Mouse (Mus musculus): ENCODE measurements around the gene Olfr1048. TPM values are rescaled to one million over a fixed set of nuclear protein-coding genes. Genes with fewer than 3 reads are reported as not detected.
"Not testable (repeated sequence)": the region's sequence is repeated elsewhere in the genome, so short reads cannot be mapped to it uniquely, and the experiment has no call there.

Olfr1048 gene
- total RNA-seq (2021) = not detected

DNA sequence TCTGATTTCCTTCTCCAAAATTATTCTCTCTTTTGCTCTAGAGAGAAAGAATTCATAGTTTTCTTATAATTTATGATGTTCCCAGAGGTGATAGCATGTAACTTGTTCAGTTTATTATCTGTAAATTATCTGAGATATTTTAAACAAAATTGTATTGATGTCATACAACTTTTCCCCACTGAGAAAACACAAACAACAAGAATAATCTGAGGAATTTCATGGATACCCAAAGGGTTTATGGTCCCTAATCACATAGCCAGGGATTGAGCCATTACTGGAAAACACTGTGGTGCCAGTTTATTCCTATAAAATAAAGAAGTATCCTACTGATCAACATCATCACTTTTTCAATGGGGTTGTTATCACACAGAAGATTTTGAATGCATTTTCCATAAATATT is at the start of gene Olfr1048:
Gene Olfr1048 (minus strand): TSS at position 101 of the 400 bp plus-strand sequence.
- intact Hi-C loops (cut with DNase I) = no loop called here

DNA sequence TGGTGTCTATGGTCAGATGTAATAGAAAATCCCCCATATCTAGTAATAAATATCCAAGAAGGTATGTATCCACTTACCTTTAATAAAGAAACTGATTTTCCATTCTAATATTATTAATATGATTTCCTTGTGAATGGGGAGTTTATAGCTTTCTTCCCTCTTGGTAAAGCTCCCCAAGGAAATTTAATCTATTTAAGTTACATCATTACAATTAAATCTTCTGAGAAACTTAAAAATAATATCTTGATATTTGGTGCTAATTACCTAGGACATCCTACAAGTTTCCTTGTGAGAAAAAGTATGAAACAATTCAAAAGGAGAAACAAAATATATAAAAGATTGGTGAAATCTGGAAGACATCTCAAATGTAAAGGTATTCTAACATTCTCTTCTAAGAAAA is 38.9 kb upstream of the Olfr1048 start, which contains the start of gene Olfr1051:
Gene Olfr1051 (minus strand): TSS at position 101 of the 400 bp plus-strand sequence.
- intact Hi-C loops (cut with DNase I); DNase-seq (ENCODE audit: extremely low spot score in 1 of 2, low spot score in 2 of 2): not testable (repeated sequence)

More for the DNA sequence above, at the start of gene Olfr1048:
- no peak for DNase-seq (ENCODE audit: extremely low spot score in 1 of 2, low spot score in 2 of 2)

DNA sequence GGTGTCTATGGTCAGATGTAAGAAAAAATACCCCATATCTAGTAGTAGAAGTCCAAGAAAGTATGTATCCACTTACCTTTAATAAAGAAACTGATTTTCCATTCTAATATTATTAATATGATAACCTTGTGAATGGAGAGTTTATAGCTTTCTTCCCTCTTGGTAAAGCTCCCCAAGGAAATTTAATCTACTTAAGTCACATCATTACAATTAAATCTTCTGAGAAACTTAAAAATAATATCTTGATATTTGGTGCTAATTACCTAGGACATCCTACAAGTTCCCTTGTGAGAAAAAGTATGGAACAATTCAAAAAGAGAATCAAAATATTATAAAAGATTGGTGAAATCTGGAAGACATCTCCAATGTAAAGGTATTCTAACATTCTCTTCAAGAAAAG is 18.1 kb upstream of the Olfr1048 start, which contains the start of gene Olfr1049:
Gene Olfr1049 (minus strand): TSS at position 101 of the 400 bp plus-strand sequence.
- intact Hi-C loops (cut with DNase I); DNase-seq (ENCODE audit: extremely low spot score in 1 of 2, low spot score in 2 of 2): not testable (repeated sequence)

DNA sequence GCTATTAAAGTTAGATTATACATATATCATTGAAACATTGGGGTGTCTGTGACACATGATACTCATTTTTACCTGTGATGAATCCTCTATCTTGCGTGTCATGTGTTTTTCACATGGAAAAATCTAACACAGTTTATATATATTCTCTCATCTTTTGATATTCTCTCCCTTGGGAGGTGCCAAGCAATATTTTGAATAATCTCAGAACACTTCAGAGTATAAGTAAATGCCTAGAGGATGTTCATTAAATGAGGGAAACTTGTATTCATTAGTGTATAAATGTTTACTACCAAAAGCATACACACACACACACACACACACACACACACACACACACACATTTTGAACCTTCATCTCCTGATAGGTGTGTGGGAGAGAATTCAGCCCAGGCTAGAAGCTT is 8.8 kb downstream of the Olfr1048 start, which contains the start of gene Olfr1047:
Gene Olfr1047 (minus strand): TSS at position 101 of the 400 bp plus-strand sequence.
- no peak for DNase-seq (ENCODE audit: extremely low spot score in 1 of 2, low spot score in 2 of 2)
- intact Hi-C loops (cut with DNase I) = no loop called here

DNA sequence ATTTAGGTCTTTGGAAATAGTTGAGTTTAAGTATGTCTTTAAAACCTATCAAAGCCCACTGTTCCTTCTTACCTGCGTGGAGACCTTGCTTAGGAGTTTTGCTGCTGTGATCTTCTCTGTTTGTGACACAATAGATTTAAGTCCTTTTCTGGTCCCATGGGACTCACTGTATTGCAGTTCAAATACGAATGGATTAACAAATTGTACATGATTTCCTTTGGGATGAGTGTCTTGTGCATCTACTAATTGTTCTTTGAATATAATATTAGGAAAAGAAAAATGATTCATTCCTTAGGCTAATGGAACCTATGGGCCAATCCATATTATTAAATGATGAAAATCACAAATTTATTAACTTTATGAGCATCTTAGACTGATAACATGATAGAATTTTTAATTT is 20.9 kb downstream of the Olfr1048 start, which contains the start of gene Olfr1046:
Gene Olfr1046 (minus strand): TSS at position 101 of the 400 bp plus-strand sequence.
- intact Hi-C loops (cut with DNase I) = no loop called here
- no peak for DNase-seq (ENCODE audit: extremely low spot score in 1 of 2, low spot score in 2 of 2)

DNA sequence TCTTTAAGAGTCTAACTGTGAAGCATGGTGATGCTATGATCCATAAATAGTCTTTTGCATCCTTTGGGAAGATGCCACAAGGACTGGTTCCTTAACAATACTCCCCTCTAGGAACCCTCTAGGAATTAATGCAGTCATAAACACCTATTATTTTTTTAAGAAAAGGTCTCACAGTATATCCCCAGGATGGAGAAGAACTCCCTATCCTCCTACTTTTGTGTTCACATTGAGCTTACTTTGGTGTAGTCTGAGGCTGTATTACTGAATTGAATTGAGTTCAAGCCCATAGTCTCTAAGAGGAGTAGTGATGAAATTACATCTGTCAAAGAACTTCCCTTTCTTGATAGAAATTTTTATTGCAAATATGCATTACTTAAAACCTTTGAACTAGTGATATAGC is 37.2 kb downstream of the Olfr1048 start, which contains the start of gene Olfr1045:
Gene Olfr1045 (minus strand): TSS at position 101 of the 400 bp plus-strand sequence.
- intact Hi-C loops (cut with DNase I) = no loop called here
- DNase-seq (ENCODE audit: extremely low spot score in 1 of 2, low spot score in 2 of 2) = no peak

DNA sequence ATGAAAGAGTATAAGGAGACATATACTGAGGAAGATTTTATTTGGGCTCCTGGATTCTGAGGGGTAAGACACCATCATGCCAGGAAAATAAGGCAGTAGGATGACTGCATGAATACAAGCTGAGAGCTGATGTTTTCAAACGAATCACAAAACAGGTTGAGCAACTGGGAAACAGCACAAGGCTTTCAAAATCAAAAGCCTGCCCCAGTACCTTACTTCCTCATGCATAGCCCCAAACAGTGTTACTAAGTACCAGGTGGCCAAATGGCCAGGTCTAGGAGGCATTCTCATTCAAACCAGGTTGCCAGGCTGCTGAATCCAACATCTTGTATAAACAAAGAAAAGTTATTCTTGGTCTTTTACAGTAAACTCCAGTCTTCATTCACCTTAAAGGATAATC is 44.2 kb downstream of the Olfr1048 start:
- no peak for DNase-seq (ENCODE audit: extremely low spot score in 1 of 2, low spot score in 2 of 2)
- intact Hi-C loops (cut with DNase I) = no loop called here

DNA sequence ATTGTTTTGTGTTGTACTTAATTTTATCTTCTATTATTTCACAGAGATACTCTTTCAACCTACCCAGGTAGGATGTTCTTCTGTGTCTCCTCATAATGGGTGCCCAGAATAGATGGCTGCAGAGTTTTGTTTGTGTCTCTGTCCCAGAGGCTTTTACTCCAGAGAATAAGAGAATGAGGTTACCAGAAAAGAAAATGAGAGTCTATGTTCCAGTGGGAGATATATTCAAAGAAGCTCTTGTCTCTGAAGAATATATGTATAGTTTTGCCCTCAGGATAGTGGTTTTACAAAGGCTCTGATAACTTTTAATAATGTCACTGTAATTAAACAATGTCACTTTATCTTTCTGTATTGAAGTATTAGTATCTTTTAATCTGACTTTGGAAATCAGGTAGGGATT is 54.5 kb downstream of the Olfr1048 start, which contains the start of gene Olfr52:
Gene Olfr52 (minus strand): TSS at position 101 of the 400 bp plus-strand sequence.
- no peak for DNase-seq (ENCODE audit: extremely low spot score in 1 of 2, low spot score in 2 of 2)
- intact Hi-C loops (cut with DNase I) = no loop called here

Other genes starting within 250 kb of the Olfr1048 start
- gene Olfr1031, start 250.0 kb downstream of the Olfr1048 start, total RNA-seq (2021) = not detected
- gene Olfr1032, start 234.7 kb downstream of the Olfr1048 start, total RNA-seq (2021) = not detected
- not detected for gene Olfr1033, start 219.7 kb downstream of the Olfr1048 start, total RNA-seq (2021)
- not detected for gene Olfr1034, start 194.4 kb downstream of the Olfr1048 start, total RNA-seq (2021)
- not detected for gene Olfr1036, start 166.3 kb downstream of the Olfr1048 start, total RNA-seq (2021)
- not detected for gene Olfr1037, start 152.9 kb downstream of the Olfr1048 start, total RNA-seq (2021)
- not detected for gene Olfr1039, start 104.4 kb downstream of the Olfr1048 start, total RNA-seq (2021)
- not detected for gene Olfr1040, start 93.6 kb downstream of the Olfr1048 start, total RNA-seq (2021)
- not detected for gene Olfr1042, start 78.5 kb downstream of the Olfr1048 start, total RNA-seq (2021)
- not detected for gene Olfr1043, start 72.8 kb downstream of the Olfr1048 start, total RNA-seq (2021)
- not detected for gene Olfr1044, start 62.5 kb downstream of the Olfr1048 start, total RNA-seq (2021)
- gene Olfr52, start 54.6 kb downstream of the Olfr1048 start, total RNA-seq (2021) = not detected
- gene Olfr1045, start 37.3 kb downstream of the Olfr1048 start, total RNA-seq (2021) = not detected
- not detected for gene Olfr1046, start 21.0 kb downstream of the Olfr1048 start, total RNA-seq (2021)
- not detected for gene Olfr1047, start 8.9 kb downstream of the Olfr1048 start, total RNA-seq (2021)
- not detected for gene Olfr1049, start 18.0 kb upstream of the Olfr1048 start, total RNA-seq (2021)
- not detected for gene Olfr1051, start 38.8 kb upstream of the Olfr1048 start, total RNA-seq (2021)
- gene Olfr1052, start 52.2 kb upstream of the Olfr1048 start, total RNA-seq (2021) = not detected
- gene Olfr1053, start 75.0 kb upstream of the Olfr1048 start, total RNA-seq (2021) = not detected
- not detected for gene Olfr1054, start 95.1 kb upstream of the Olfr1048 start, total RNA-seq (2021)
- gene Olfr1055, start 110.0 kb upstream of the Olfr1048 start, total RNA-seq (2021) = not detected
- not detected for gene Olfr1056, start 122.2 kb upstream of the Olfr1048 start, total RNA-seq (2021)
- not detected for gene Olfr1057, start 138.1 kb upstream of the Olfr1048 start, total RNA-seq (2021)
- gene Olfr1058, start 148.3 kb upstream of the Olfr1048 start, total RNA-seq (2021) = not detected
- not detected for gene Olfr1061, start 173.8 kb upstream of the Olfr1048 start, total RNA-seq (2021)
- not detected for gene Olfr1062, start 186.5 kb upstream of the Olfr1048 start, total RNA-seq (2021)
- not detected for gene Olfr1065, start 210.3 kb upstream of the Olfr1048 start, total RNA-seq (2021)
- not detected for gene Olfr1066, start 216.0 kb upstream of the Olfr1048 start, total RNA-seq (2021)
- gene Olfr228, start 247.1 kb upstream of the Olfr1048 start, total RNA-seq (2021) = not detected

All from left cerebral cortex, postnatal 10 days (tissue).